Mouse (Mus musculus) forebrain, embryonic 11.5 days (tissue): ENCODE results near the gene Lrrc1. TPM values are rescaled to one million over a fixed set of nuclear protein-coding genes. Genes with fewer than 3 reads are reported as not detected.

Experiments used
- ATAC-seq: fragments of 200-750 bp; cut with Nextera tagmentation; replicated peaks from 2 replicates; pipeline ENCODE4 v1.8.0; 2017; ENCODE audit warnings: moderate TSS enrichment; ENCODE audit not compliant: low FRiP score
- DNase-seq: peaks from one replicate; pipeline ENCODE4 v3.0.0-alpha.2; 2017; ENCODE audit warnings: low spot score
- H3K27ac ChIP-seq: fragments of 300-500 bp; sonication (generic); 2 replicates; pipeline ENCODE4 v1.5.1; 2014; ENCODE audit warnings: low read depth, low read length
- H3K27me3 ChIP-seq: fragments of 300-500 bp; sonication (generic); 2 replicates; pipeline ENCODE4 v1.6.1; 2014; ENCODE audit warnings: mild to moderate bottlenecking, low read length, mixed read lengths; ENCODE audit not compliant: control insufficient read depth, insufficient read depth
- H3K36me3 ChIP-seq: fragments of 300-500 bp; sonication (generic); 2 replicates; pipeline ENCODE4 v1.6.1; 2014; ENCODE audit warnings: mild to moderate bottlenecking, low read length, moderate library complexity, mixed read lengths; ENCODE audit not compliant: control insufficient read depth, insufficient read depth
- H3K4me1 ChIP-seq: fragments of 300-500 bp; sonication (generic); replicated peaks from 2 replicates; pipeline ENCODE4 v1.6.1; 2014; ENCODE audit warnings: low read length, mixed read lengths; ENCODE audit not compliant: control insufficient read depth, insufficient read depth
- H3K4me2 ChIP-seq: fragments of 300-500 bp; sonication (generic); 2 replicates; pipeline ENCODE4 v1.6.1; 2014; ENCODE audit warnings: low read depth, mild to moderate bottlenecking, low read length, moderate library complexity, mixed read lengths; ENCODE audit not compliant: severe bottlenecking
- H3K4me3 ChIP-seq: fragments of 300-500 bp; sonication (generic); 2 replicates; pipeline ENCODE4 v1.5.1; 2014; ENCODE audit warnings: low read depth, low read length
- H3K9ac ChIP-seq: fragments of 300-500 bp; sonication (generic); 2 replicates; pipeline ENCODE4 v1.6.1; 2014; ENCODE audit warnings: low read length
- H3K9me3 ChIP-seq: fragments of 300-500 bp; sonication (generic); 2 replicates; pipeline ENCODE4 v1.6.1; 2016; ENCODE audit warnings: low read length, mixed read lengths; ENCODE audit not compliant: control insufficient read depth
- WGBS: fragments of 180-500 bp; shearing (Covaris S2); extraction: QIAGEN DNeasy Blood & Tissue Kit; methylation state at CpG from one replicate; pipeline ENCODE4 v1.1.7; 2014; 5-methylcytosine and 5-hydroxymethylcytosine counted together
- polyA plus RNA-seq: library from polyadenylated mRNA; unstranded; fragments of >200 nt; fragmentation: Nextera tagmentation; extraction: Ambion mirVana; gene quantifications from 2 replicates; pipeline ENCODE4 v1.2.1, GENCODE M21; 2014

The Lrrc1 gene
- polyA plus RNA-seq, 1 experiment from 2014 or later = 22.9 TPM

DNA sequence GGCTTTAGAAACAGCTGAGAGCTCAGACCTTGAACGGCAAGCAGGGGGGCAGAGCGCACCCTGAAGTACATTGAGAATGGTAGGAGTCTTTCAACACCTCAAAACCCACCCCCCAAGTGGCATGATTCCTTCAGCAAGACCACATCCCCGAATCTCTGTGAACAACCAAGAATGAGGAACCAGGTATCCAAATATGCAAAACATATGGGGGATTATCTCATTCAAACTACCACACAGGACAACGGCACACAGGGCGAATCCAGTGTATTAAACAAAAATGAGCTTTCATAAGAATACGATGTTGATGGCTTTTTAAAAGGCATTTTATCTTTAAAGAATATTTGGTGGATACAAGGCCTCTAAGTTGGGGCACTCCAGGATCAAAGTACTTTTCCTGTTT, 140.7 kb downstream of the Lrrc1 start:
- no peak overlapping the region for H3K9ac ChIP-seq
- H3K27me3 ChIP-seq = no peaks in the 10 kb centered on the region
- no peaks in the 10 kb centered on the region for H3K4me1 ChIP-seq
- H3K4me2 ChIP-seq = no peak overlapping the region
- H3K36me3 ChIP-seq = no peaks in the 10 kb centered on the region
- DNase-seq = no peak
- no peak overlapping the region for H3K4me3 ChIP-seq
- H3K9me3 ChIP-seq = no peaks in the 10 kb centered on the region
- no peak overlapping the region for H3K27ac ChIP-seq
- no peak for ATAC-seq
- WGBS = 89% methylated on average over 6 of the region's 6 CpGs

DNA sequence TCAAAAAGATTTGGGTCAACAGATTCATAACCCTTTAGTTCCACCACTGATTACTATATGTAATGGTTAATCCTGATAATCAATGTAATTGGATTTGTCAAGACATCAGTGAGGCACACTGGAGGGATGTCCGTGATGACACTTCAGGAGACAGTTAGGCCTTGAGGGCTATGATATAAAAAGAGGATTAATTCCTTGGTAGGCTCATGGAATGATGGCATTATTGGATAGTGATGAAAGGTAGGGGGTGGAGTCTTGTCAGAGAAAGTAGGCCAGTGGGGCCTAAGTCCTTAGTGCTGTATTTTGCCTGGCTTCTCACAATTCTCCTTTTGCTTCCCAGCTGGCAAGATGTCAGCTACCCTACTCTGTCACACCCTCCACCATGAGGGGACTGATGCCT, 141.7 kb downstream of the Lrrc1 start:
- H3K36me3 ChIP-seq = no peaks in the 10 kb centered on the region
- WGBS = 90% methylated on average over 1 of the region's 1 CpGs
- no peak for DNase-seq
- ATAC-seq = no peak
- no peak overlapping the region for H3K9ac ChIP-seq
- H3K4me1 ChIP-seq = no peaks in the 10 kb centered on the region
- no peak overlapping the region for H3K27ac ChIP-seq
- no peaks in the 10 kb centered on the region for H3K9me3 ChIP-seq
- no peak overlapping the region for H3K4me3 ChIP-seq
- H3K4me2 ChIP-seq = no peak overlapping the region
- H3K27me3 ChIP-seq = no peaks in the 10 kb centered on the region

DNA sequence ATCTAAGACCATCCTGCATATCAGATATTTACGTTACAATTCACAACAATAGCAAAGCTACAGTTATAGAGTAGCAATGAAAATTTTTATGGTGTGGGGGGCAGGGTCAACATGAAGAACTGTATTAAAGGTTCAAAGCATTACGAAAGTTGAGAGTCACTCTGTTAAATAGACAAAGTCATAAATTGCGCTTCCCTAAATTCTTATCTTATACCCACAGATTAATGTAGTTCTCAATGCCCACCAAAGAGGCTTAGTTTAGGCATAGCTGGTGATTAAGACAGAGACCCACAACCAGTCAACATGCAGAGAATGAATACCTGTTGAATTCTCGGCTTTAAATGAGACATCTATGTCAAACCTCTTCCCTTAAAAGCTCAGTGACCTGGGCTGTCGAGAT, 144.9 kb downstream of the Lrrc1 start:
- DNase-seq (no peak), ATAC-seq (no peak)
- no peaks in the 10 kb centered on the region for H3K27me3 ChIP-seq
- H3K27ac ChIP-seq = no peak overlapping the region
- 93% methylated on average over 5 of the region's 5 CpGs for WGBS
- H3K4me1 ChIP-seq = no peaks in the 10 kb centered on the region
- H3K4me2 ChIP-seq = no peak overlapping the region
- no peak overlapping the region for H3K9ac ChIP-seq
- H3K36me3 ChIP-seq = no peaks in the 10 kb centered on the region
- H3K4me3 ChIP-seq = no peak overlapping the region
- no peaks in the 10 kb centered on the region for H3K9me3 ChIP-seq

GRCm38 (mm10) chr9:77398856-77399631, 145.6 kb downstream of the Lrrc1 start:
- H3K4me2 ChIP-seq = no peak overlapping the region
- no peak overlapping the region for H3K9ac ChIP-seq
- no peak overlapping the region for H3K4me3 ChIP-seq
- H3K27me3 ChIP-seq = no peaks in the 10 kb centered on the region
- H3K36me3 ChIP-seq = no peaks in the 10 kb centered on the region
- ATAC-seq (peak; percentile 71), DNase-seq (peak; percentile 60)
- H3K9me3 ChIP-seq = no peaks in the 10 kb centered on the region
- WGBS = 40% methylated on average over 13 of the region's 13 CpGs
- H3K27ac ChIP-seq = no peak overlapping the region
- no peaks in the 10 kb centered on the region for H3K4me1 ChIP-seq

DNA sequence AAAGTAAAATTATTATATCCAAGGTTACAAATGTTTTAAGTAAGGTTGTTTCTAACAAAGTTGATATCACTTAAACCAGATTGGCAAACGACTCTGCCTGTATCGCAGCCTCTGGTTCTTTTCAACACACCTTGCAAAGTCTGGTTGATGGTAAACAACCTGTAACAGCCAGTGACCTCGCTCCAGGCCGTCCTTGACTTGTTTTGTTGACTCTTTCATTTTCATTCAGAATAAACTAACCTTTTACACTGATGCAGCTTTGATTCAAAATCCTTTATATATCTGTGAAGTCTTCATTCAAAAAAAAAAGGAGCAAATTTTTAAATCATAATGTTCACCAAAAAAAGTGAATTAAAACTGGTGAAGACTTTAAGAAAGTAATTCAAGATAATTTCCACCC, 147.6 kb downstream of the Lrrc1 start:
- H3K27ac ChIP-seq = no peak overlapping the region
- H3K4me2 ChIP-seq = no peak overlapping the region
- no peaks in the 10 kb centered on the region for H3K4me1 ChIP-seq
- no peaks in the 10 kb centered on the region for H3K9me3 ChIP-seq
- H3K9ac ChIP-seq = no peak overlapping the region
- ATAC-seq (no peak), DNase-seq (no peak)
- H3K36me3 ChIP-seq = no peaks in the 10 kb centered on the region
- H3K27me3 ChIP-seq = no peaks in the 10 kb centered on the region
- 69% methylated on average over 4 of the region's 4 CpGs for WGBS
- H3K4me3 ChIP-seq = no peak overlapping the region

DNA sequence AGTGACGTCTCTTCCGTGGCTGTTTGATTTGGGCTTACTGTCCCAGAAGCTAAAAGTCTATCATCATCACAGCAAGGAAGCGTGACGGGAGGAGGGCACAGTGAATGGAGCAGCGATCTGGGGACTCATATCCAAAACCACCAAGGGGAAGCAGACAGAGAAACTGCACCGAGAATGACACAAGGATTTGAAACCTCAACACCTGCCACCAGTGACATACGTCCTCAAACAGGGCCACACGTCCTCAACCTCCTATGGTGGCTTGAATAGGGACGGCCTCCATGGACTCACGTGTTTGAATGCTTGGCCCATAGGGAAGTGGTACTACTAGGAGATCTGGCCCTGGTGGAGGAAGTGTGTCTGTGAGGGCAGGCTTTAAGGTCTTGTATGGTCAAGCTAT, 153.4 kb downstream of the Lrrc1 start:
- no peaks in the 10 kb centered on the region for H3K36me3 ChIP-seq
- no peak overlapping the region for H3K4me3 ChIP-seq
- no peaks in the 10 kb centered on the region for H3K4me1 ChIP-seq
- H3K27ac ChIP-seq = no peak overlapping the region
- no peak overlapping the region for H3K9ac ChIP-seq
- H3K4me2 ChIP-seq = no peak overlapping the region
- ATAC-seq (no peak), DNase-seq (no peak)
- H3K9me3 ChIP-seq = no peaks in the 10 kb centered on the region
- 90% methylated on average over 10 of the region's 10 CpGs for WGBS
- no peaks in the 10 kb centered on the region for H3K27me3 ChIP-seq

DNA sequence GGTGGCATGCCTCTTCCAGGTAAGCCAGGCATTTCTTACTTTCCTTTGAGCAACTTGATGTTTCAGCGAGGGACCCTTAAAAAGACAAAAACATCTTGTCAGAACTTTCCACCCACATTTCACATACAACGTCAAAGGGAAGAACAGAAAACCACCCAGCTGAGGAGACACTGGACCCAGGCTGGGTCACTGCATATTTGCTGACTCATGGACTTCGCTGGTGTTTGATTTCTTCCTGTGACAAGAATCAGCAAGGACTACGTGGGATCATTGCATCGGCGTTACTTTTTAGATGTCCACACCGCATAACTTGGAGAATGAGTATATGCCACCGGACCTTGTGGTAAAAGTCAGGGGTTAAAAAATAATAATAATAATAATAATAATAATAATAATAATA, 155.7 kb downstream of the Lrrc1 start:
- H3K9ac ChIP-seq = no peak overlapping the region
- H3K27ac ChIP-seq = no peak overlapping the region
- 91% methylated on average over 8 of the region's 8 CpGs for WGBS
- H3K4me1 ChIP-seq = no peaks in the 10 kb centered on the region
- ATAC-seq = no peak
- H3K27me3 ChIP-seq = no peaks in the 10 kb centered on the region
- H3K9me3 ChIP-seq = no peaks in the 10 kb centered on the region
- H3K36me3 ChIP-seq = no peaks in the 10 kb centered on the region
- H3K4me3 ChIP-seq = no peak overlapping the region
- H3K4me2 ChIP-seq = no peak overlapping the region
- no peak for DNase-seq

DNA sequence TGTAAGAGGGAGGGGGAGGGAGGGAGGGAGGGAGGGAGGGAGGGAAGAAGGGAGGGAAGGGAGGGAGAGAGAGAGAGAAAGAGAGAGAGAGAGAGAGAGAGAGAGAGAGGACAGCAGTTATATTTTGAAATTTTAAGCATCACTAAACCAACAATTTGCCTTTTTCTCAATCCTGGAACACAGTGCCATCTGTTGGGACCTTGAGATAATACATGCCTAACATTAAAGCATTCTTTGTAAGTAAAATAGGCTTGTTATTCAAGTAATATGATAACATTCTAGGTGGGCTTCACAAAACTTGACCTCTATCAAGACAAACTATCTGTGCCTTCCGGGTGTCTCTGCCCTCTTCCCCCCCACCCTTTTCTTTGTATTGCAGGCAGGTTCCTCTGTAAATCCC, 157.9 kb downstream of the Lrrc1 start:
- H3K4me3 ChIP-seq = no peak overlapping the region
- no peaks in the 10 kb centered on the region for H3K4me1 ChIP-seq
- H3K9ac ChIP-seq = no peak overlapping the region
- DNase-seq = no peak
- H3K36me3 ChIP-seq = no peaks in the 10 kb centered on the region
- no peaks in the 10 kb centered on the region for H3K9me3 ChIP-seq
- no peak overlapping the region for H3K27ac ChIP-seq
- ATAC-seq = no peak
- 50% methylated on average over 1 of the region's 1 CpGs for WGBS
- H3K4me2 ChIP-seq = no peak overlapping the region
- no peaks in the 10 kb centered on the region for H3K27me3 ChIP-seq

GRCm38 (mm10) chr9:77385611-77386010, 159.1 kb downstream of the Lrrc1 start:
- Histone ChIP-seq H3K4me1 (no peaks in the 10 kb centered on the region), H3K9me3 (no peaks in the 10 kb centered on the region), H3K4me2 (no peak overlapping the region), H3K36me3 (no peaks in the 10 kb centered on the region), H3K9ac (no peak overlapping the region), H3K4me3 (no peak overlapping the region), H3K27me3 (no peaks in the 10 kb centered on the region), H3K27ac (no peak overlapping the region)
- 88% methylated on average over 12 of the region's 12 CpGs for WGBS
- no peak for DNase-seq
- ATAC-seq = no peak
